Comparison of ENCODE assay signal across 8 mouse cellular contexts in the genomic region with DNA sequence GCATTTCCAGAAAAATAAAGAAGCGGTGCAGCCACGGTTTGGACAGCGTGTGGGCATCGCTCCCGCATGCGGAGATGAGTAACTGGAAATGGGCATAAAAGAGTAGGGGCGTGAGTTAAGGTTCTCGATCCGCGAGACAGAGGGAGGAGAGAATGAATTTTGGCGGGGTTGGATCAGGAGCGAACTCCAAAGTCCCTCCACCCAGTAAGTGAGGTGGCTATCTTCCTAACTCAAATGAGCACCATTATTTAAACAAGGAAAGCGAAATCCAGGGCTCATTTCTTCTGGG. TPM values are rescaled to one million over a fixed set of nuclear protein-coding genes. Genes with fewer than 3 reads are reported as not detected.
A peak's percentile ranks its signal among the peaks of the same experiment; 100 is the strongest.
DNase-seq lines count a peak whose midpoint lies in the region; ATAC-seq and TF ChIP-seq lines count a peak whose summit lies in the region.

No protein-coding gene starts in this region.

- no peaks in the 10 kb centered on the region for H3K9me3 ChIP-seq in limb, embryonic 12.5 days
- H3K9me3 ChIP-seq in stomach, embryonic 16.5 days (replicated peaks; ENCODE audit: control insufficient read depth, low read length) = no peaks in the 10 kb centered on the region

- no peak for TF ChIP-seq POLR2A in cerebellum, adult 2 months (IDR thresholded peaks at IDR 0.05; ENCODE audit: borderline replicate concordance, insufficient read depth, low read length)

- no peaks in the 10 kb centered on the region for H3K4me1 ChIP-seq in cerebellum, adult 2 months (ENCODE audit: control insufficient read depth, insufficient read depth, low read length)
- peaks cover 29% of the 10 kb centered on the region for H3K4me1 ChIP-seq in limb, embryonic 12.5 days (replicated peaks)
- H3K4me1 ChIP-seq in stomach, embryonic 16.5 days (ENCODE audit: control insufficient read depth, insufficient read depth, low read length) = peaks cover 4% of the 10 kb centered on the region; the same call in 1 of the 2 replicates

- H3K4me3 ChIP-seq in cerebellum, adult 2 months (replicated peaks; ENCODE audit: insufficient read depth, low read depth, low read length) = peak overlapping the region; percentile 95
- peak overlapping the region; percentile 85 for H3K4me3 ChIP-seq in limb, embryonic 12.5 days (replicated peaks)
- H3K4me3 ChIP-seq in stomach, embryonic 16.5 days (replicated peaks; ENCODE audit: low read length) = peak overlapping the region; percentile 77

- peak overlapping the region; percentile 98 for H3K9ac ChIP-seq in limb, embryonic 12.5 days (replicated peaks)
- H3K9ac ChIP-seq in stomach, embryonic 16.5 days (ENCODE audit: low read length) = peak overlapping the region; percentile 86; the same call in 1 of the 2 replicates

- H3K27ac ChIP-seq in cerebellum, adult 2 months (ENCODE audit: insufficient read depth, low read length) = no peak overlapping the region
- peak overlapping the region; percentile 99 for H3K27ac ChIP-seq in limb, embryonic 12.5 days
- H3K27ac ChIP-seq in stomach, embryonic 16.5 days (ENCODE audit: low read length) = no peak overlapping the region; the same call in 1 of the 2 replicates

- peak overlapping the region; percentile 95 for H3K4me2 ChIP-seq in limb, embryonic 12.5 days
- H3K4me2 ChIP-seq in stomach, embryonic 16.5 days (ENCODE audit: low read depth, low read length) = peak overlapping the region; percentile 84

- no peak for DNase-seq in cerebellum, adult 2 months
- no peak for DNase-seq in cerebellum, postnatal 10 days
- DNase-seq in right cerebral cortex, adult 2 months (ENCODE audit: low spot score in 2 of 2) = peak; percentile 23 to 42
- no peak for DNase-seq in right cerebral cortex, postnatal 10 days (ENCODE audit: low spot score in 2 of 2)
- DNase-seq in gastrocnemius, postnatal 14 days = no peak
- no peak for DNase-seq in frontal cortex, postnatal 10 days (ENCODE audit: low spot score in 2 of 2)

- 5% methylated on average over 13 of the region's 13 CpGs for WGBS in cerebellum, adult 2 months
- 2% methylated on average over 13 of the region's 13 CpGs for WGBS in limb, embryonic 12.5 days
- WGBS in stomach, embryonic 16.5 days = 3% methylated on average over 13 of the region's 13 CpGs

- intact Hi-C loops in gastrocnemius, postnatal 14 days (cut with DNase I; ENCODE audit: low total_unique reads) = no loop called here

- TF ChIP-seq CTCF in cerebellum, adult 2 months (IDR thresholded peaks at IDR 0.05; ENCODE audit: borderline replicate concordance, insufficient read depth, low read depth, low read length) = no peak

- H3K36me3 ChIP-seq in limb, embryonic 12.5 days = peaks cover 16% of the 10 kb centered on the region
- H3K36me3 ChIP-seq in stomach, embryonic 16.5 days (ENCODE audit: control insufficient read depth, insufficient read depth, low read length) = no peaks in the 10 kb centered on the region

- no peaks in the 10 kb centered on the region for H3K27me3 ChIP-seq in cerebellum, adult 2 months (ENCODE audit: control insufficient read depth, insufficient read depth, low read length)
- 0 out of 2 replicates have a peak, but pooled peaks cover 5% of the 10 kb centered on the region for H3K27me3 ChIP-seq in limb, embryonic 12.5 days
- H3K27me3 ChIP-seq in stomach, embryonic 16.5 days (ENCODE audit: control insufficient read depth, insufficient read depth, low read length) = no peaks in the 10 kb centered on the region

- no peak for ATAC-seq in limb, embryonic 12.5 days (ENCODE audit: insufficient number of reproducible peaks, insufficient read depth, low FRiP score, low TSS enrichment, low read depth)
- ATAC-seq in stomach, embryonic 16.5 days (ENCODE audit: insufficient read depth, low FRiP score) = no peak

RNA-seq across cellular contexts. Expression of gene Mpped2, which starts 2.6 kb away (rescaled TPM):
- 13.1 and 14.9 TPM in 2 replicates for polyA plus RNA-seq in cerebellum, adult 2 months (2012; rRNA removed)
- 121 and 134 TPM in 2 replicates for polyA plus RNA-seq in limb, embryonic 12.5 days (2016; fragmentation: Nextera tagmentation; extraction: Ambion mirVana)
- polyA plus RNA-seq in stomach, embryonic 16.5 days (2015; fragmentation: Nextera tagmentation; extraction: Ambion mirVana) = 11.8 and 14.5 TPM in 2 replicates
- 1 to 10 TPM; 1.5 to 2.9 TPM for total RNA-seq in gastrocnemius, postnatal 14 days (2021)

Comparison
In these comparisons a context has a peak if more than half of its experiments do, and no peak if none do; other contexts are left out.
1. DNase-seq: peak in right cerebral cortex, adult 2 months (2 of 2); none in cerebellum, adult 2 months (0 of 2), cerebellum, postnatal 10 days (0 of 2), right cerebral cortex, postnatal 10 days (0 of 2), gastrocnemius, postnatal 14 days (single experiment) and frontal cortex, postnatal 10 days (0 of 2).
2. Peak in every context shown above with its lines, with median percentiles within 50 percentile points of each other: H3K4me3 ChIP-seq.